Mouse (Mus musculus): ENCODE results near the gene Rsrc1. TPM values are rescaled to one million over a fixed set of nuclear protein-coding genes. Genes with fewer than 3 reads are reported as not detected.
"Not testable (repeated sequence)": the region's sequence is repeated elsewhere in the genome, so short reads cannot be mapped to it uniquely, and the experiment has no call there.

Gene Rsrc1
- polyA plus RNA-seq, 1 experiment from 2014 or later, result 39.6 TPM

DNA sequence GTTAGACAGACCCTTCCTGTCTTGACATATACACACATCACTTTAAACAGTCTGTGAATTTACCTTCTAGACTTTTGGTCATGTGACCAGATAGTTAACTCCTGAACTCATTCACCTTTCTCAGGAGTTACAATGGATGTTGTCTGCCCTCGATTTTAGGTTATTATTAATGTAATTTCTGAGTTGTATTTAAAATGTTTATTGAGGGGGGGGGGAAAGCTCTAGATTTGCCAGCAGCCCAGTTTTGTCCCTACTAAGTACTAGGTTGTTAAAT, 5.0 kb downstream of the Rsrc1 start:
- Histone ChIP-seq H3K4me3 (replicated peaks) (peak overlapping the region; percentile 84), H3K27ac (replicated peaks) (no peak overlapping the region; the same call in 1 of the 2 replicates), H3K9me3 (replicated peaks) (no peaks in the 10 kb centered on the region), H3K36me3 (no peaks in the 10 kb centered on the region), H3K27me3 (peaks cover 13% of the 10 kb centered on the region), H3K4me2 (replicated peaks) (peak overlapping the region; percentile 66), H3K9ac (peak overlapping the region; percentile 85), H3K4me1 (peaks cover 16% of the 10 kb centered on the region)
- WGBS, result 5% methylated on average over 1 of the region's 1 CpGs
- ATAC-seq (ENCODE audit: insufficient number of reproducible peaks, low FRiP score, low TSS enrichment, low read depth), result no peak

DNA sequence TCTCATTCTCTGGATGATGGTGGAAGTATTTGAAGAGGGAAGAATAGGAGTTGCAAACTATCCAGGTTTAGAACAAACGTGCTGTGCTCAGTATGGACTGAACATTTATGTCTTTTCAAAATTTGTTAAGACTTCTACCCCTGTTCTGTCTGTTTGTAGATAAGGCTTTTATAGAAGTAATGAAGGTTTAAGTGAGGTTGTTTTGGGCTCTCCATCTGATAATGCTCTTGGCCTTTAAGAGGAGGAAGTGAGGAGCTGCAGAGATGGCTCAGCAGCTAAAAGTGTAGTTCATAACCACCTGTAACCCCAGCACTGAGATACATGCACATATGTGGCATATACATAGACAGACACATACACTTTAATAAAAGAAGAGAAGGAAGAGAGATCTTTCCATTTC, 15.6 kb downstream of the Rsrc1 start:
- no peaks in the 10 kb centered on the region for H3K9me3 ChIP-seq (replicated peaks)
- H3K36me3 ChIP-seq, result peaks cover 21% of the 10 kb centered on the region
- no peak overlapping the region for H3K4me2 ChIP-seq (replicated peaks)
- H3K9ac ChIP-seq, result no peak overlapping the region
- ATAC-seq (ENCODE audit: insufficient number of reproducible peaks, low FRiP score, low TSS enrichment, low read depth), result no peak
- H3K4me3 ChIP-seq (replicated peaks), result no peak overlapping the region
- WGBS, result 92% methylated on average over 1 of the region's 1 CpGs
- H3K27ac ChIP-seq (replicated peaks), result no peak overlapping the region
- H3K4me1 ChIP-seq, result no peaks in the 10 kb centered on the region
- no peaks in the 10 kb centered on the region for H3K27me3 ChIP-seq

DNA sequence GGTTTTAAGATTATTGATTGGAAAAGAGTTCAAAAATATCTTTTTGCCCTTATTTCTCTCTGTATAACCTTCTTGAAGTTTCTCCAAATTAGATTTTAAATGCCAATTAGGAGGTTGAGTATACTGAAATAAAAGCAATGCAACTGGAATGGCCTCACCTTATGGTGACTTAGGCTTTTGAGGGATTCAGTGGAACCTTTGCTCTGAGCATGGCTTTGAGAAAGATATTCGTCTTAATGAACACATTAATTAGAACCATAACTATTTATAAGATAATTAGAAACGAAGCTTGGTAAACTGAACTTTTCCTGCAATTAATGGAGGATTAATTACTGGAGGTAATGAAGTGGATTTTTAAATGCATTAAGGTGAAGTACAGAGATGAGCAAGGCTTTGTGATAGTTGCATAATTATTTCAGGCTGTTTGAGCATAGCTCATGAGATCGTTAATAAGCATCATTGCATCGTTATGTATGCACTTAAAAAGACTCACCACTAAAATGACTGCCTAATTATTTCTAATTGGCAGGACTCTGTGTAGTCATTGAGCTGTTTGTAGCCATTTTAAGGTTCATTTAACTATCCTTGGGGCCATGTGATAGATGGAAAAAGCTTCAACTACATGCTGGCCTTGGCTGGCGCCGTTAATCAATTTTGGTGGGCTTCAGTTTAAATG, 55.3 kb downstream of the Rsrc1 start:
- no peaks in the 10 kb centered on the region for H3K36me3 ChIP-seq
- no peak overlapping the region for H3K27ac ChIP-seq (replicated peaks)
- no peaks in the 10 kb centered on the region for H3K27me3 ChIP-seq
- H3K4me1 ChIP-seq, result no peaks in the 10 kb centered on the region
- no peaks in the 10 kb centered on the region for H3K9me3 ChIP-seq (replicated peaks)
- H3K4me3 ChIP-seq (replicated peaks), result no peak overlapping the region
- 70% methylated on average over 6 of the region's 6 CpGs for WGBS
- H3K4me2 ChIP-seq (replicated peaks), result no peak overlapping the region
- ATAC-seq (ENCODE audit: insufficient number of reproducible peaks, low FRiP score, low TSS enrichment, low read depth), result no peak
- no peak overlapping the region for H3K9ac ChIP-seq

DNA sequence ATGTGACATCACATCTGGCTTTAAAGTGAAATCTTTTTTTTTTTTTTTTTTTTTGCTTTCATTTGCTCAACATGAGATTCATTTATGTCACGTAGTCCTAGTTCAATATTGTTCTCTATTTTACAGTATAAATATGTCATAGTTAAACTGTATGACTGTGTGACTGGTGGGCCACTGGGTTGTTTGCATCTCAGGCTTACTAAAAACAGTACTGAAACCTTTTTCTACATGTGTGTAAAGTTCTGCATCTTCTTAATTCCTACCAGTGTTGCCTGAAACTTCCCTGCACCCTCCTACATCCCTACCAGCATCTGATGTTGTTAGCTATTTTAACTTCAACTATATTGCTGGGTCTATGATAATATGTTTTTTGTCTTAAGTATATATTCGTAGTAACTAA, 78.6 kb downstream of the Rsrc1 start:
- 95% methylated on average over 2 of the region's 2 CpGs for WGBS
- H3K9ac ChIP-seq, result no peak overlapping the region
- H3K4me3 ChIP-seq (replicated peaks), result no peak overlapping the region
- no peak for ATAC-seq (ENCODE audit: insufficient number of reproducible peaks, low FRiP score, low TSS enrichment, low read depth)
- H3K4me1 ChIP-seq, result no peaks in the 10 kb centered on the region
- H3K36me3 ChIP-seq, result peaks cover 2% of the 10 kb centered on the region; the same call in 1 of the 2 replicates
- no peak overlapping the region for H3K4me2 ChIP-seq (replicated peaks)
- no peaks in the 10 kb centered on the region for H3K9me3 ChIP-seq (replicated peaks)
- no peaks in the 10 kb centered on the region for H3K27me3 ChIP-seq
- no peak overlapping the region for H3K27ac ChIP-seq (replicated peaks)

DNA sequence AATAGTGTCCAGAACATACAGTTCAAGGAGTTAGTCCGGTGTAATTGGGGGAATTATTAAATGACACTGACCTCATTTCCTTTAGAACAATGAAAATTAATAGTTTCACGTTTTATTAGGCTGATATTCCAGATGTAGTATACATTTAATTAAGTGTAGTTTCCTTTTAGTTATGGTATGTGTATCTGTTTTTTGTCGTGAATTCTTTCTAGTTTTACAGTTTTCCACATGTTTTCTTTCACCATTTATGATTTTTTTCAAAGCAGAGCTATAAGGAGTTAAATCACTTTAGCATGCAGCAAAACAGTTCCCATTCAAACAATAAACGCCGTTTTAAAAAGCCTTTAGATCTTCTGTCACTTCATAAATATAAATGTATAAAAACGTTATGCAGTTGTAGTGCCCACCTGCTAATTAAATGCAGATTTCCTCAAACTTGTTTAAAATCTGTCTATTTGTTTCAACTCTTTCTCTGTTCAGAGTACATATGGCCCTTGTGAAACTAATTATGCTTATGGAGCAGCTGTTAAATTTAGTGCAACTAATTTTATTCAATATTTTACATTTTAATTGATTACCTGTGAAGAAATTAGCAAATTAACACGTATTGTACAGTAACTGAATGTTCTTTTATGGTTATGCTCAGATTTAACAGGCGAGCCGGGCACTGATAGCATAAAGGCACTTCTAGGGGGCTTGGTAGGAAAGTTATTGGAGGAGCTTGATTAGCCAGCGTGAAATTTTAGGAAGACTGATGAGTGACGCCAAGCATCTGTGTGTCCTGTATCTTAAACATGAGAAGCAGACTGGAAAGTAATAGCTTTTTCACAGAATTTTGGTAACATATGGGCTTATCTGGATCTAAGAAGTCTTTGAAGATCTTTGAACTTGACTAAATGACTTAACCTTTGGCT, 89.6 kb downstream of the Rsrc1 start:
- ATAC-seq (ENCODE audit: insufficient number of reproducible peaks, low FRiP score, low TSS enrichment, low read depth), result no peak
- Histone ChIP-seq H3K27me3 (no peaks in the 10 kb centered on the region), H3K9me3 (replicated peaks) (no peaks in the 10 kb centered on the region), H3K9ac (no peak overlapping the region), H3K27ac (replicated peaks) (no peak overlapping the region), H3K36me3 (no peaks in the 10 kb centered on the region), H3K4me1 (no peaks in the 10 kb centered on the region), H3K4me3 (replicated peaks) (no peak overlapping the region), H3K4me2 (replicated peaks) (no peak overlapping the region)
- WGBS, result 61% methylated on average over 11 of the region's 11 CpGs

DNA sequence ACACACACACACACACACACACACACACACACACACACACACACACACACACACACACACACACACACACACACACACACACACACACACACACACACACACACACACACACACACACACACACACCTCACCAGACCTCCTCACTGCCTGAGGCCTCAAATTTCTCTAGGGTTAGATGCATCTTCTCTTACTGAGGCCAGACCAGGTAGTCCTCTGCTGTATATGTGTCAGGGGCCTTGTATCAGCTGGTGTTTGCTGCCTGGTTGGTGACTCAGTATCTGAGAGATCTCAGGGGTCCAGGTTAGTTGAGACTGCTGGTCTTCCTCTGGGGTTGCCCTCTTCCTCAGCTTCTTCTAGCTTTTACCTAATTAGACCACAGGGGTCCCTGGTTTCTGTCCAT, 92.5 kb downstream of the Rsrc1 start:
- H3K27ac ChIP-seq (replicated peaks); H3K36me3 ChIP-seq; H3K9ac ChIP-seq; H3K27me3 ChIP-seq; H3K4me3 ChIP-seq (replicated peaks); H3K4me1 ChIP-seq; H3K9me3 ChIP-seq (replicated peaks); H3K4me2 ChIP-seq (replicated peaks): not testable (repeated sequence)
- peak; percentile 60; the same call in 1 of the 2 replicates for ATAC-seq (ENCODE audit: insufficient number of reproducible peaks, low FRiP score, low TSS enrichment, low read depth)

DNA sequence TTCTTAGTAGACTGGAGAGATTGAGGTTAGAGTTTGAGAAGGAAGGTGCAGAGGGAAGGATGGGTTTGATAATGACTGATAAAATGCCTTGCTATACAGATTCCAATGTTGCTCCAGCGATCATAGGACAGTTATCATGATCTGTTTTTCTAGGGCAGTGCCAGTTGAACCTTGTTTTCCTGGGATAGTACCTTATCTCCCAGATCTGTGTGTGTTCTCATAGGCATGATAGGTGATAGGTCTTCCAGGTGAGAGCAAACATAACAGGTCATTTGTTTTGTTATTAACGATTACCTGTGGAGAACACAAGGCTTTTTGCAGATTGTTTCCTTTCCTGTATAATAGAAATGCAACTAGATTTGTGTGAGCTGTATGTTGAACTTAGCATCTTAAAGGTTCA, 94.3 kb downstream of the Rsrc1 start:
- 92% methylated on average over 2 of the region's 2 CpGs for WGBS
- no peak for ATAC-seq (ENCODE audit: insufficient number of reproducible peaks, low FRiP score, low TSS enrichment, low read depth)
- no peak overlapping the region for H3K4me3 ChIP-seq (replicated peaks)
- H3K27ac ChIP-seq (replicated peaks), result no peak overlapping the region
- H3K4me1 ChIP-seq, result no peaks in the 10 kb centered on the region
- H3K9me3 ChIP-seq (replicated peaks), result no peaks in the 10 kb centered on the region
- H3K27me3 ChIP-seq, result no peaks in the 10 kb centered on the region
- no peaks in the 10 kb centered on the region for H3K36me3 ChIP-seq
- no peak overlapping the region for H3K9ac ChIP-seq
- no peak overlapping the region for H3K4me2 ChIP-seq (replicated peaks)

DNA sequence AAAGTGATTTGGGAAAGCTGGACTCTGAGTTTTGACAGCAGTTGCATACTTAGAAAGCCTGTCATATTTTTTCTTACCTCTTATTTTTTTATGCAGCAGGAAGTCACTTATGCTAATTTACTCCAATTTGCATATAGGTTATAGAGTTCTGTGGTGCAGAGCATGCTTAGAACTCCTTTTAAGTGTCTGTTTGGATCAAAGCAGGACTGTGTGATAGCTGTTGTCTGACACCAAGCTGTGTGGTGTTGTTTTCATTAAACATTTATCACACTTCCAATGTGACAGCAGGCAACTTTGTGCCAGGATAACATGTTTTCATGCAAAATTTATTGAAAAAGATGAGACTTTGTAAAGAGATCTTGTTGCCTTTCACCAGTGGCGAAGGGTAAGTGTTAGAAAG, 103.6 kb downstream of the Rsrc1 start:
- Histone ChIP-seq H3K4me3 (replicated peaks) (no peak overlapping the region), H3K9me3 (replicated peaks) (no peaks in the 10 kb centered on the region), H3K9ac (no peak overlapping the region), H3K27ac (replicated peaks) (no peak overlapping the region), H3K4me2 (replicated peaks) (no peak overlapping the region), H3K27me3 (no peaks in the 10 kb centered on the region), H3K36me3 (no peaks in the 10 kb centered on the region), H3K4me1 (no peaks in the 10 kb centered on the region)
- no peak for ATAC-seq (ENCODE audit: insufficient number of reproducible peaks, low FRiP score, low TSS enrichment, low read depth)
- WGBS, result 89% methylated on average over 1 of the region's 1 CpGs

DNA sequence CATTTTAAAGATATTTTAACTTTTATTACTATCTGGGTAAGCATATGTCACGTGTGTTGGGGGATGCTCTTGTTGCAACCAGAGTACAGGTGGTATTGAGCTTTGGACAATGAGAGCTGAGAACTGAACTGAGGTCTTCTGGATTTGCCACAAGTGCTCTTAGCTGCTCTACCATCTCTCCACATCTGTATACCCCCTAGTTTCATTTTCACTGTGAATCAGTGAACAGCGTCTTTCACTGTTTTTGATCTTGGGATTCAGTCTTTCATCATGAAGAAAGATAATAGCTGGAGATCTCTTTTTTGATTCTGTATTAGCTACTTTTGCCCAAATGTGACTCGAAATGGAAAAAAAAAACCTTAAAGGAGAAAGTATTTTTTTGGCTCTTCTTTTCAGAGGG, 127.2 kb downstream of the Rsrc1 start:
- no peak for ATAC-seq (ENCODE audit: insufficient number of reproducible peaks, low FRiP score, low TSS enrichment, low read depth)

DNA sequence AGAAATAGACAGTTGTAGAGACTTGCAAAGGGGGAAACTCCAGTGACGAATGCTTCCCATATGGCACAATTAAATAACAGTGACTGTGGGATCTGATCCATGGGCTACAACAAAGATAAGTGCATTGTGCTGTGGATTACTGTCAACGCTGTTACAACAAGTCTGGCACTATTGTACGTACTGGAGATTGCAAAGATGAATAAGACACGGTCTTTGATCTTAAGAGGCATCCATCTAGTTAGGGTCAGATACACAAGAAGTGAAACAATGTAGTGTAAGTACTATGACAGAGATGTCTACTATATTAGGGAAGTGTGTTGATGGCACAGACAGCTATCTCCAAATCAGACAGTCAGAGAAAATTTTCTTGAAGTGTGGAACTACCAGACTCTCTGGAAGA, 135.1 kb downstream of the Rsrc1 start:
- H3K4me3 ChIP-seq (replicated peaks), result no peak overlapping the region
- no peaks in the 10 kb centered on the region for H3K27me3 ChIP-seq
- H3K27ac ChIP-seq (replicated peaks), result no peak overlapping the region
- H3K36me3 ChIP-seq, result no peaks in the 10 kb centered on the region
- H3K4me1 ChIP-seq, result no peaks in the 10 kb centered on the region
- no peak overlapping the region for H3K9ac ChIP-seq
- no peak for ATAC-seq (ENCODE audit: insufficient number of reproducible peaks, low FRiP score, low TSS enrichment, low read depth)
- no peak overlapping the region for H3K4me2 ChIP-seq (replicated peaks)
- H3K9me3 ChIP-seq (replicated peaks), result no peaks in the 10 kb centered on the region
- 78% methylated on average over 4 of the region's 4 CpGs for WGBS

More for the DNA sequence above, 127.2 kb downstream of the Rsrc1 start:
- Histone ChIP-seq H3K27ac (replicated peaks) (no peak overlapping the region), H3K36me3 (0 out of 2 replicates have a peak, but pooled peaks cover 2% of the 10 kb centered on the region), H3K4me3 (replicated peaks) (no peak overlapping the region), H3K9ac (no peak overlapping the region), H3K4me2 (replicated peaks) (no peak overlapping the region), H3K9me3 (replicated peaks) (no peaks in the 10 kb centered on the region), H3K4me1 (no peaks in the 10 kb centered on the region), H3K27me3 (no peaks in the 10 kb centered on the region)
- 92% methylated on average over 3 of the region's 3 CpGs for WGBS

DNA sequence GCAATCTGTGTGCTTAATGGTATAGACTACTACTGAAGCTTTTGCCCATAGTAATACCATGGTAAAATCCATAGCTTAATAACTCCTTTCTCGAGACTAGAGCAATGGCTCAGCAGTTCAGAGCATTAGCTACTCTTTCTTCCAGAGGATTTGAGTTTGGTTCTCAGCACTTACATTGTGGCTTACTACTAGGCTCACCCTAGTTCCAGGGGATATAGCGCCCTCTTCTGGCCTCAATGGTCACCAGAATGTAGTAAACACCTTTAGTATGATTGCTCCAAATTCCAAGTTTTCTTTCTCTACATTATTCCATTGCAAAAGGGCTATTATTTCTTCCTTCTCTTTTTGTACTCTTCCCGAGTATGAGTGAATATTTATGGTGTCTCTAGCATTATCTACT, 151.3 kb downstream of the Rsrc1 start:
- no peaks in the 10 kb centered on the region for H3K36me3 ChIP-seq
- 0 out of 2 replicates have a peak, but pooled peaks cover 7% of the 10 kb centered on the region for H3K9me3 ChIP-seq (replicated peaks)
- no peak overlapping the region for H3K27ac ChIP-seq (replicated peaks)
- H3K9ac ChIP-seq, result no peak overlapping the region
- no peak overlapping the region for H3K4me2 ChIP-seq (replicated peaks)
- H3K4me1 ChIP-seq, result no peaks in the 10 kb centered on the region
- WGBS, result 73% methylated on average over 3 of the region's 3 CpGs
- no peak for ATAC-seq (ENCODE audit: insufficient number of reproducible peaks, low FRiP score, low TSS enrichment, low read depth)
- H3K4me3 ChIP-seq (replicated peaks), result no peak overlapping the region
- H3K27me3 ChIP-seq, result no peaks in the 10 kb centered on the region

Data from embryonic facial prominence, embryonic 15.5 days (tissue).